Mouse (Mus musculus) ES-Bruce4 (cell line): Measurements from ENCODE around the gene Plcb3.

Experiments
- CTCF ChIP-seq: IDR thresholded peaks from one replicate; pipeline ENCODE4 v1.8.1; 2011; ENCODE audit warnings: low read depth, low read length
- EP300 ChIP-seq: IDR thresholded peaks from 2 replicates; pipeline ENCODE4 v1.6.1; 2011; ENCODE audit warnings: low read depth, low read length; ENCODE audit not compliant: insufficient read depth
- POLR2A ChIP-seq: IDR thresholded peaks from one replicate; pipeline ENCODE4 v1.8.1; 2011; ENCODE audit warnings: low read length; ENCODE audit not compliant: insufficient read depth

- TF ChIP-seq POLR2A (no peak), CTCF (no peak), EP300 (no peak)
Observed at GRCm38 (mm10) chr19:6949951-6950350, 26.3 kb downstream of the Plcb3 start.
